Mouse (Mus musculus): Measurements from ENCODE around the gene Bfsp2. TPM values are rescaled to one million over a fixed set of nuclear protein-coding genes. Genes with fewer than 3 reads are reported as not detected.

The Bfsp2 gene
- polyA plus RNA-seq, 1 experiment from 2014 or later: 2.6 TPM

- Histone ChIP-seq H3K4me2 (no peak overlapping the region), H3K4me3 (no peak overlapping the region), H3K9ac (no peak overlapping the region), H3K4me1 (peaks cover 15% of the 10 kb centered on the region), H3K9me3 (no peaks in the 10 kb centered on the region), H3K36me3 (no peaks in the 10 kb centered on the region), H3K27me3 (no peaks in the 10 kb centered on the region), H3K27ac (no peak overlapping the region)
- 51% methylated on average over 8 of the region's 8 CpGs for WGBS
- ATAC-seq (ENCODE audit: insufficient number of reproducible peaks, insufficient read depth, low FRiP score, low TSS enrichment, low read depth): no peak
These were observed 492 bp upstream of the Bfsp2 start for GRCm38 (mm10) chr9:103480603-103481220.

- Histone ChIP-seq H3K9ac (no peak overlapping the region), H3K9me3 (no peaks in the 10 kb centered on the region), H3K27ac (no peak overlapping the region), H3K4me3 (no peak overlapping the region), H3K4me1 (peaks cover 17% of the 10 kb centered on the region), H3K36me3 (no peaks in the 10 kb centered on the region), H3K4me2 (no peak overlapping the region), H3K27me3 (peaks cover 3% of the 10 kb centered on the region; the same call in 1 of the 2 replicates)
- ATAC-seq (ENCODE audit: insufficient number of reproducible peaks, insufficient read depth, low FRiP score, low TSS enrichment, low read depth): no peak
- WGBS: 81% methylated on average over 6 of the region's 6 CpGs
These were observed 4.8 kb downstream of the Bfsp2 start for GRCm38 (mm10) chr9:103475414-103475813.

- H3K4me3 ChIP-seq: 0 out of 2 replicates have a peak overlapping the region, but pooled peaks have one; percentile 7
- H3K9ac ChIP-seq: 0 out of 2 replicates have a peak overlapping the region, but pooled peaks have one; percentile 22
- H3K4me1 ChIP-seq: peaks cover 17% of the 10 kb centered on the region
- H3K27me3 ChIP-seq: peaks cover 3% of the 10 kb centered on the region; the same call in 1 of the 2 replicates
- H3K27ac ChIP-seq: 0 out of 2 replicates have a peak overlapping the region, but pooled peaks have one; percentile 51
- ATAC-seq (ENCODE audit: insufficient number of reproducible peaks, insufficient read depth, low FRiP score, low TSS enrichment, low read depth): no peak
- no peaks in the 10 kb centered on the region for H3K36me3 ChIP-seq
- no peaks in the 10 kb centered on the region for H3K9me3 ChIP-seq
- 12% methylated on average over 13 of the region's 13 CpGs for WGBS
- H3K4me2 ChIP-seq: peak overlapping the region; percentile 44
These were observed 6.1 kb downstream of the Bfsp2 start for GRCm38 (mm10) chr9:103473915-103474688.

- ATAC-seq (ENCODE audit: insufficient number of reproducible peaks, insufficient read depth, low FRiP score, low TSS enrichment, low read depth): no peak
- Histone ChIP-seq H3K9me3 (no peaks in the 10 kb centered on the region), H3K4me3 (no peak overlapping the region), H3K27me3 (peaks cover 3% of the 10 kb centered on the region; the same call in 1 of the 2 replicates), H3K4me2 (peak overlapping the region; percentile 37), H3K36me3 (no peaks in the 10 kb centered on the region), H3K27ac (no peak overlapping the region), H3K9ac (no peak overlapping the region), H3K4me1 (peaks cover 17% of the 10 kb centered on the region)
- 22% methylated on average over 11 of the region's 11 CpGs for WGBS
These were observed 8.4 kb downstream of the Bfsp2 start for GRCm38 (mm10) chr9:103471784-103472183.

GRCm38 (mm10) chr9:103469516-103469915, 10.7 kb downstream of the Bfsp2 start:
- no peak for ATAC-seq (ENCODE audit: insufficient number of reproducible peaks, insufficient read depth, low FRiP score, low TSS enrichment, low read depth)
- Histone ChIP-seq H3K9me3 (no peaks in the 10 kb centered on the region), H3K36me3 (no peaks in the 10 kb centered on the region), H3K27ac (no peak overlapping the region), H3K4me2 (no peak overlapping the region), H3K4me1 (peaks cover 20% of the 10 kb centered on the region), H3K27me3 (peaks cover 3% of the 10 kb centered on the region; the same call in 1 of the 2 replicates), H3K9ac (no peak overlapping the region), H3K4me3 (no peak overlapping the region)
- 70% methylated on average over 5 of the region's 5 CpGs for WGBS

GRCm38 (mm10) chr9:103468911-103469310, 11.3 kb downstream of the Bfsp2 start:
- H3K4me3 ChIP-seq: no peak overlapping the region
- peaks cover 3% of the 10 kb centered on the region; the same call in 1 of the 2 replicates for H3K27me3 ChIP-seq
- H3K9me3 ChIP-seq: no peaks in the 10 kb centered on the region
- WGBS: 75% methylated on average over 7 of the region's 7 CpGs
- H3K27ac ChIP-seq: no peak overlapping the region
- no peak for ATAC-seq (ENCODE audit: insufficient number of reproducible peaks, insufficient read depth, low FRiP score, low TSS enrichment, low read depth)
- peaks cover 14% of the 10 kb centered on the region for H3K4me1 ChIP-seq
- H3K9ac ChIP-seq: no peak overlapping the region
- H3K36me3 ChIP-seq: no peaks in the 10 kb centered on the region
- H3K4me2 ChIP-seq: no peak overlapping the region

GRCm38 (mm10) chr9:103465711-103466220, 14.5 kb downstream of the Bfsp2 start:
- 59% methylated on average over 13 of the region's 13 CpGs for WGBS
- no peaks in the 10 kb centered on the region for H3K27me3 ChIP-seq
- no peak overlapping the region for H3K27ac ChIP-seq
- no peak overlapping the region for H3K4me2 ChIP-seq
- no peak for ATAC-seq (ENCODE audit: insufficient number of reproducible peaks, insufficient read depth, low FRiP score, low TSS enrichment, low read depth)
- H3K4me1 ChIP-seq: peaks cover 5% of the 10 kb centered on the region; the same call in 1 of the 2 replicates
- no peak overlapping the region for H3K4me3 ChIP-seq
- no peaks in the 10 kb centered on the region for H3K36me3 ChIP-seq
- H3K9me3 ChIP-seq: no peaks in the 10 kb centered on the region
- H3K9ac ChIP-seq: no peak overlapping the region

GRCm38 (mm10) chr9:103465293-103465692, 14.9 kb downstream of the Bfsp2 start:
- H3K36me3 ChIP-seq: no peaks in the 10 kb centered on the region
- H3K4me3 ChIP-seq: no peak overlapping the region
- H3K9me3 ChIP-seq: no peaks in the 10 kb centered on the region
- H3K4me2 ChIP-seq: no peak overlapping the region
- H3K4me1 ChIP-seq: peaks cover 5% of the 10 kb centered on the region; the same call in 1 of the 2 replicates
- no peaks in the 10 kb centered on the region for H3K27me3 ChIP-seq
- no peak overlapping the region for H3K27ac ChIP-seq
- no peak for ATAC-seq (ENCODE audit: insufficient number of reproducible peaks, insufficient read depth, low FRiP score, low TSS enrichment, low read depth)
- 40% methylated on average over 1 of the region's 1 CpGs for WGBS
- H3K9ac ChIP-seq: no peak overlapping the region

- Histone ChIP-seq H3K27ac (no peak overlapping the region), H3K4me1 (peaks cover 5% of the 10 kb centered on the region; the same call in 1 of the 2 replicates), H3K4me2 (no peak overlapping the region), H3K36me3 (no peaks in the 10 kb centered on the region), H3K9me3 (no peaks in the 10 kb centered on the region), H3K9ac (no peak overlapping the region), H3K4me3 (no peak overlapping the region), H3K27me3 (no peaks in the 10 kb centered on the region)
- ATAC-seq (ENCODE audit: insufficient number of reproducible peaks, insufficient read depth, low FRiP score, low TSS enrichment, low read depth): no peak
- WGBS: 76% methylated on average over 6 of the region's 6 CpGs
These were observed 16.4 kb downstream of the Bfsp2 start for GRCm38 (mm10) chr9:103463833-103464232.

GRCm38 (mm10) chr9:103459839-103460238, 20.4 kb downstream of the Bfsp2 start:
- H3K4me1 ChIP-seq: 0 out of 2 replicates have a peak, but pooled peaks cover 4% of the 10 kb centered on the region
- WGBS: 53% methylated on average over 2 of the region's 2 CpGs
- H3K4me3 ChIP-seq: no peak overlapping the region
- no peak overlapping the region for H3K9ac ChIP-seq
- H3K27me3 ChIP-seq: no peaks in the 10 kb centered on the region
- no peak overlapping the region for H3K27ac ChIP-seq
- 0 out of 2 replicates have a peak, but pooled peaks have one; percentile 52 for ATAC-seq (ENCODE audit: insufficient number of reproducible peaks, insufficient read depth, low FRiP score, low TSS enrichment, low read depth)
- no peak overlapping the region for H3K4me2 ChIP-seq
- no peaks in the 10 kb centered on the region for H3K36me3 ChIP-seq
- no peaks in the 10 kb centered on the region for H3K9me3 ChIP-seq

GRCm38 (mm10) chr9:103459307-103459706, 20.9 kb downstream of the Bfsp2 start:
- no peaks in the 10 kb centered on the region for H3K9me3 ChIP-seq
- H3K4me1 ChIP-seq: 0 out of 2 replicates have a peak, but pooled peaks cover 4% of the 10 kb centered on the region
- H3K36me3 ChIP-seq: no peaks in the 10 kb centered on the region
- no peak overlapping the region for H3K4me3 ChIP-seq
- 76% methylated on average over 1 of the region's 1 CpGs for WGBS
- no peak overlapping the region for H3K27ac ChIP-seq
- no peak for ATAC-seq (ENCODE audit: insufficient number of reproducible peaks, insufficient read depth, low FRiP score, low TSS enrichment, low read depth)
- H3K27me3 ChIP-seq: no peaks in the 10 kb centered on the region
- no peak overlapping the region for H3K4me2 ChIP-seq
- H3K9ac ChIP-seq: no peak overlapping the region

Measured in embryonic facial prominence, embryonic 13.5 days (tissue).